9 mouse cellular contexts compared by ENCODE assay signal in the genomic region with DNA sequence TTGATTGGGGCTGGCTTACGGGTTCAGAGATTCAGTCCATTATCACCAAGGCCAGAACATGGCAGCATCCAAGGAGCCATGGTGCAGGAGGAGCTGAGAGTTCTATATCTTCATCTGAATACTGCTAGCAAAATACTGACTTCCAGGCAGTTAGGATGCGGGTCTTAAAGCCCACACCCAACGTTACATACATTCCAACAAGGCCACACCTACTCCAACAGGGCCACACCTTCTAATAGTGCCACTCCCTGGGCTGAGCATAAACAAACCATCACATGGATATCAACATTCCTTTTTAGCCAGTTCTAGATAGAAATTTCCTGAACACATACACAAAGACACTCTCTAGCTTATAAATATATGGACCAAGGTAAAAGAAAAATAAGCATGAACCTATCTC. TPM values are rescaled to one million over a fixed set of nuclear protein-coding genes. Genes with fewer than 3 reads are reported as not detected.
DNase-seq lines count a peak whose midpoint lies in the region; ATAC-seq and TF ChIP-seq lines count a peak whose summit lies in the region.
"Had no signal": no experiment of that assay in that cellular context is flagged by ENCODE, and none has a peak within 500 bp of the region (broad histone marks: within the 10 kb centered on the region; RNA-seq: fewer than 3 reads in every experiment).

Gene Hint3 (minus strand): TSS at position 120 of the 400 bp plus-strand sequence.

- no peak within 1 kb of the TSS for H3K4me2 ChIP-seq in kidney, embryonic 14.5 days (replicated peaks; ENCODE audit: low read depth, low read length)
- H3K4me2 ChIP-seq in myocyte (ENCODE audit: low read depth), result no peak within 1 kb of the TSS

- no peak for TF ChIP-seq CTCF in bone marrow macrophage, adult 2 months (IDR thresholded peaks at IDR 0.05; ENCODE audit: low read depth, low read length)

- H3K4me3 ChIP-seq in kidney, embryonic 14.5 days (ENCODE audit: low read length), result no peak within 1 kb of the TSS
- H3K4me3 ChIP-seq in bone marrow macrophage, adult 2 months (ENCODE audit: insufficient read depth, low read length), result no peak within 1 kb of the TSS
- no peak within 1 kb of the TSS for H3K4me3 ChIP-seq in myocyte

- no peak within 1 kb of the TSS for H3K27ac ChIP-seq in kidney, embryonic 14.5 days (ENCODE audit: low read depth, low read length)
- no peak within 1 kb of the TSS for H3K27ac ChIP-seq in bone marrow macrophage, adult 2 months (ENCODE audit: insufficient read depth, low read depth, low read length)
- H3K27ac ChIP-seq: macrophage had no signal

- no peak for ATAC-seq in kidney, embryonic 14.5 days (ENCODE audit: low FRiP score, low TSS enrichment)

- no peak within 1 kb of the TSS for H3ac ChIP-seq in myocyte (ENCODE audit: control insufficient read depth, insufficient read length)

- H3K9ac ChIP-seq in kidney, embryonic 14.5 days (ENCODE audit: low read depth, low read length), result no peak within 1 kb of the TSS

- H3K27me3 ChIP-seq in kidney, embryonic 14.5 days (ENCODE audit: control insufficient read depth, insufficient read depth, low read length), result no peaks in the 10 kb centered on the region
- H3K27me3 ChIP-seq in myocyte (ENCODE audit: control insufficient read depth, insufficient read depth, insufficient read length), result no peaks in the 10 kb centered on the region

- H3K36me3 ChIP-seq in kidney, embryonic 14.5 days (ENCODE audit: control insufficient read depth, insufficient read depth, low read length), result no peaks in the 10 kb centered on the region
- H3K36me3 ChIP-seq in myocyte (ENCODE audit: control insufficient read depth, insufficient read depth), result no peaks in the 10 kb centered on the region

- WGBS in kidney, embryonic 14.5 days, result 93% methylated on average over 3 of the region's 3 CpGs

- H3K4me1 ChIP-seq in kidney, embryonic 14.5 days (ENCODE audit: control insufficient read depth, insufficient read depth, low read length), result no peaks in the 10 kb centered on the region
- H3K4me1 ChIP-seq in bone marrow macrophage, adult 2 months (ENCODE audit: control insufficient read depth, insufficient read depth, low read length), result peaks cover 9% of the 10 kb centered on the region

- DNase-seq in kidney, adult 8-10 months, result no peak
- no peak for DNase-seq in gonadal fat pad, adult 2 months (ENCODE audit: low read depth)
- no peak for DNase-seq in layer of hippocampus, postnatal 14 days (ENCODE audit: low spot score in 2 of 2)
- DNase-seq in retina, embryonic 14.5 days (ENCODE audit: low spot score), result no peak
- no peak for DNase-seq in kidney, postnatal 10 days

- no peaks in the 10 kb centered on the region for H3K9me3 ChIP-seq in kidney, embryonic 14.5 days (ENCODE audit: control insufficient read depth, low read length)

- no peaks in the 10 kb centered on the region for H3K79me2 ChIP-seq in myocyte (ENCODE audit: control insufficient read depth, insufficient read depth)

- no peak for TF ChIP-seq POLR2A in bone marrow macrophage, adult 2 months (IDR thresholded peaks at IDR 0.05; ENCODE audit: borderline replicate concordance, low read depth, low read length)
- TF ChIP-seq POLR2A in myocyte (IDR thresholded peaks at IDR 0.05; ENCODE audit: insufficient read length, low read depth), result no peak

TF ChIP-seq in myocyte, 11 proteins besides CTCF, POLR2A, EP300 and RAD21:
- TF ChIP-seq CEBPB (IDR thresholded peaks at IDR 0.05; ENCODE audit: insufficient read depth, poor library complexity, severe bottlenecking), result no peak
- no peak for TF ChIP-seq MAX (IDR thresholded peaks at IDR 0.05; ENCODE audit: low read depth)
- no peak for TF ChIP-seq REST (IDR thresholded peaks at IDR 0.05; ENCODE audit: insufficient read depth, insufficient read length)
- TF ChIP-seq USF1 (IDR thresholded peaks at IDR 0.05; ENCODE audit: low read depth), result no peak
- no peak for TF ChIP-seq TCF3 (IDR thresholded peaks at IDR 0.05; ENCODE audit: insufficient read length, low read depth)
- TF ChIP-seq MYOG (IDR thresholded peaks at IDR 0.05; ENCODE audit: control insufficient read depth in 1 of 3, insufficient read depth in 1 of 3, insufficient read length in 2 of 3, low read depth in 2 of 3), result no peak
- TF ChIP-seq MYOD1 (IDR thresholded peaks at IDR 0.05; ENCODE audit: control insufficient read depth in 1 of 3, insufficient read length in 2 of 3, low read depth in 2 of 3), result no peak
- no peak for TF ChIP-seq TCF12 (IDR thresholded peaks at IDR 0.05; ENCODE audit: insufficient read depth, poor library complexity, severe bottlenecking)
TF ChIP-seq in myocyte: peak in this region for 0.

RNA-seq across cellular contexts. Expression of gene Hint3, which starts in this region (rescaled TPM):
- polyA plus RNA-seq in kidney, embryonic 14.5 days (2014; fragmentation: Nextera tagmentation; extraction: Ambion mirVana), result 24.0 and 26.2 TPM in 2 replicates
- polyA plus RNA-seq in bone marrow macrophage, adult 2 months (2012; ENCODE audit: insufficient read depth, insufficient read length, missing spikeins), result 17.5 and 18.5 TPM in 2 replicates
- 20.1 and 24.0 TPM in 2 replicates for polyA plus RNA-seq in gonadal fat pad, adult 2 months (2012; rRNA removed)
- total RNA-seq in layer of hippocampus, postnatal 14 days (2021), result 10 to 100 TPM; 37.9 to 38.2 TPM
- 12.1 TPM for polyA plus RNA-seq in myocyte (2012; fragmentation: generic; extraction: Trizol)
